Mouse (Mus musculus): ENCODE measurements around the gene Zxdc. TPM values are rescaled to one million over a fixed set of nuclear protein-coding genes. Genes with fewer than 3 reads are reported as not detected.

The Zxdc gene
- polyA plus RNA-seq, 1 experiment from 2014 or later = 14.1 TPM

DNA sequence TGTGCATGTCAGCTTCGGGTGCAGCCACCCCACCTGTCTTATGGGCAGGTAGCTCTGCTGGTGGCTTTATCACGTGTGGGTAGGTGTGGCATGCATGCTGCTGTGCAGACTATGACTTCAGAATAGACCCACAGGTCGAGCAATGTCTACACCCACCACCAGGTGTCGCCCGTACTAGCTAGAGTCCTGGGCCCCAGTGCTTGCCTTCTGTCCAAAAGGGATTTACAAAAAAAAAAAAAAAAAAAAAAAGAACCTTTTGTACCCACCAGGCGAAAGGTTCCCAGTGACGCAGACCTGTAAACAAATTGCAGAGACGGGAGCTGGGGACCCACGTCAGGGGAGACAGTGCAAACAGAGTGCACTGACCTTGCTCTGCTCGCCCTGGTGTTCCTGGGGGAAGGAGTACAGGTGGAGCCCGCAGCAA lies 65.9 kb downstream of the Zxdc start:
- 0 out of 2 replicates have a peak, but pooled peaks cover 5% of the 10 kb centered on the region for H3K9me3 ChIP-seq
- 16% methylated on average over 11 of the region's 11 CpGs for WGBS
- H3K4me2 ChIP-seq (replicated peaks) = peak overlapping the region; percentile 22; the same call in 1 of the 2 replicates

GRCm38 (mm10) chr6:90436192-90436907 lies 67.1 kb downstream of the Zxdc start:
- WGBS = 87% methylated on average over 10 of the region's 10 CpGs
- Histone ChIP-seq H3K4me1 (0 out of 2 replicates have a peak, but pooled peaks cover 3% of the 10 kb centered on the region), H3K4me3 (no peak overlapping the region), H3K27me3 (no peaks in the 10 kb centered on the region), H3K36me3 (no peaks in the 10 kb centered on the region), H3K9ac (replicated peaks) (no peak overlapping the region), H3K27ac (replicated peaks) (no peak overlapping the region), H3K4me2 (replicated peaks) (no peak overlapping the region), H3K9me3 (0 out of 2 replicates have a peak, but pooled peaks cover 5% of the 10 kb centered on the region)
- ATAC-seq (ENCODE audit: low FRiP score, low read depth) = no peak

More for the DNA sequence above, 65.9 kb downstream of the Zxdc start:
- peak; percentile 72 for ATAC-seq (ENCODE audit: low FRiP score, low read depth)
- H3K27ac ChIP-seq (replicated peaks) = no peak overlapping the region
- H3K4me3 ChIP-seq = no peak overlapping the region
- no peak overlapping the region for H3K9ac ChIP-seq (replicated peaks)
- H3K4me1 ChIP-seq = 0 out of 2 replicates have a peak, but pooled peaks cover 3% of the 10 kb centered on the region
- H3K27me3 ChIP-seq = no peaks in the 10 kb centered on the region
- no peaks in the 10 kb centered on the region for H3K36me3 ChIP-seq

- H3K9ac ChIP-seq (replicated peaks) = no peak overlapping the region
- 0 out of 2 replicates have a peak, but pooled peaks cover 5% of the 10 kb centered on the region for H3K9me3 ChIP-seq
- ATAC-seq (ENCODE audit: low FRiP score, low read depth) = no peak
- no peaks in the 10 kb centered on the region for H3K27me3 ChIP-seq
- no peak overlapping the region for H3K4me3 ChIP-seq
- 0 out of 2 replicates have a peak, but pooled peaks cover 3% of the 10 kb centered on the region for H3K4me1 ChIP-seq
- 92% methylated on average over 3 of the region's 3 CpGs for WGBS
- no peak overlapping the region for H3K27ac ChIP-seq (replicated peaks)
- no peak overlapping the region for H3K4me2 ChIP-seq (replicated peaks)
- H3K36me3 ChIP-seq = no peaks in the 10 kb centered on the region
Observed at GRCm38 (mm10) chr6:90437041-90437440, 67.7 kb downstream of the Zxdc start.

GRCm38 (mm10) chr6:90446883-90447282 lies 77.6 kb downstream of the Zxdc start:
- peak overlapping the region; percentile 16 for H3K27ac ChIP-seq (replicated peaks)
- H3K27me3 ChIP-seq = peaks cover 3% of the 10 kb centered on the region; the same call in 1 of the 2 replicates
- H3K4me3 ChIP-seq = no peak overlapping the region
- peak; percentile 87 for ATAC-seq (ENCODE audit: low FRiP score, low read depth)
- 12% methylated on average over 4 of the region's 4 CpGs for WGBS
- H3K4me2 ChIP-seq (replicated peaks) = no peak overlapping the region
- peaks cover 10% of the 10 kb centered on the region; the same call in 1 of the 2 replicates for H3K4me1 ChIP-seq
- H3K9ac ChIP-seq (replicated peaks) = no peak overlapping the region
- no peaks in the 10 kb centered on the region for H3K9me3 ChIP-seq
- no peaks in the 10 kb centered on the region for H3K36me3 ChIP-seq

DNA sequence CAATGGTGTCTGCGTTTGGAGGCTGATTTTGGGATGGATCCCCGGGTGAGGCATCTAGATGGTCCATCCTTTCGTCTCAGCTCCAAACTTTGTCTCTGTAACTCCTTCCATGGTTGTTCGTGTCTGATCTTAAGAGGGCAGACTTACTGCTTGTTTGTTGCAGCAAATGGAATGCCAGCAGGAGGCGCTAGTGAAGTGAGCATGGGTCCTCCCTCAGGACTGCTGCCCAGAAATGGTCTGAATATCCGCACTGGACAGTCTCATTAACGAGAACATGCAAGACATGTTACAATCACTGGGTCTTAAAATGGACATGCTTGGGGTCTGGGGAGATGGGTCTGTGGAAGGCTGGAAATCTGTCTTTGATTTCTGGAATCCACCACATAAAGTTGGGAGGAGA lies 80.9 kb downstream of the Zxdc start:
- H3K27ac ChIP-seq (replicated peaks) = no peak overlapping the region
- H3K4me2 ChIP-seq (replicated peaks) = no peak overlapping the region
- no peak overlapping the region for H3K9ac ChIP-seq (replicated peaks)
- H3K36me3 ChIP-seq = no peaks in the 10 kb centered on the region
- ATAC-seq (ENCODE audit: low FRiP score, low read depth) = no peak
- no peak overlapping the region for H3K4me3 ChIP-seq
- WGBS = 31% methylated on average over 7 of the region's 7 CpGs
- H3K27me3 ChIP-seq = peaks cover 3% of the 10 kb centered on the region; the same call in 1 of the 2 replicates
- no peaks in the 10 kb centered on the region for H3K9me3 ChIP-seq
- peaks cover 10% of the 10 kb centered on the region; the same call in 1 of the 2 replicates for H3K4me1 ChIP-seq

GRCm38 (mm10) chr6:90450697-90451096 lies 81.4 kb downstream of the Zxdc start:
- H3K36me3 ChIP-seq = no peaks in the 10 kb centered on the region
- H3K4me2 ChIP-seq (replicated peaks) = no peak overlapping the region
- H3K9ac ChIP-seq (replicated peaks) = no peak overlapping the region
- WGBS = 78% methylated on average over 5 of the region's 5 CpGs
- H3K4me1 ChIP-seq = peaks cover 10% of the 10 kb centered on the region; the same call in 1 of the 2 replicates
- H3K9me3 ChIP-seq = no peaks in the 10 kb centered on the region
- peaks cover 3% of the 10 kb centered on the region; the same call in 1 of the 2 replicates for H3K27me3 ChIP-seq
- no peak overlapping the region for H3K4me3 ChIP-seq
- H3K27ac ChIP-seq (replicated peaks) = no peak overlapping the region
- 0 out of 2 replicates have a peak, but pooled peaks have one; percentile 23 for ATAC-seq (ENCODE audit: low FRiP score, low read depth)

- Histone ChIP-seq H3K4me3 (no peak overlapping the region), H3K27me3 (peaks cover 3% of the 10 kb centered on the region; the same call in 1 of the 2 replicates), H3K4me2 (replicated peaks) (no peak overlapping the region), H3K9me3 (no peaks in the 10 kb centered on the region), H3K36me3 (no peaks in the 10 kb centered on the region), H3K4me1 (peaks cover 9% of the 10 kb centered on the region; the same call in 1 of the 2 replicates), H3K27ac (replicated peaks) (no peak overlapping the region), H3K9ac (replicated peaks) (no peak overlapping the region)
- no peak for ATAC-seq (ENCODE audit: low FRiP score, low read depth)
- WGBS = 83% methylated on average over 5 of the region's 5 CpGs
Observed at GRCm38 (mm10) chr6:90451512-90451911, 82.2 kb downstream of the Zxdc start.

GRCm38 (mm10) chr6:90452603-90453002 lies 83.3 kb downstream of the Zxdc start:
- no peaks in the 10 kb centered on the region; the same call in 1 of the 2 replicates for H3K4me1 ChIP-seq
- ATAC-seq (ENCODE audit: low FRiP score, low read depth) = no peak
- H3K4me2 ChIP-seq (replicated peaks) = no peak overlapping the region

More at GRCm38 (mm10) chr6:90452603-90453002, 83.3 kb downstream of the Zxdc start:
- no peaks in the 10 kb centered on the region for H3K9me3 ChIP-seq
- no peaks in the 10 kb centered on the region for H3K36me3 ChIP-seq
- no peak overlapping the region for H3K4me3 ChIP-seq
- H3K27me3 ChIP-seq = peaks cover 6% of the 10 kb centered on the region; the same call in 1 of the 2 replicates
- no peak overlapping the region for H3K9ac ChIP-seq (replicated peaks)
- no peak overlapping the region for H3K27ac ChIP-seq (replicated peaks)

Other genes starting within 250 kb of the Zxdc start
- not detected in 2 replicates for gene Vmn1r51, start 246.9 kb upstream of the Zxdc start, polyA plus RNA-seq (2016; fragmentation: Nextera tagmentation; extraction: Ambion mirVana)
- not detected in 2 replicates for gene Vmn1r52, start 194.7 kb upstream of the Zxdc start, polyA plus RNA-seq (2016; fragmentation: Nextera tagmentation; extraction: Ambion mirVana)
- gene V1ra8, start 166.7 kb upstream of the Zxdc start, polyA plus RNA-seq (2016; fragmentation: Nextera tagmentation; extraction: Ambion mirVana) = not detected in 2 replicates
- gene Vmn1r53, start 145.1 kb upstream of the Zxdc start, polyA plus RNA-seq (2016; fragmentation: Nextera tagmentation; extraction: Ambion mirVana) = not detected in 2 replicates
- not detected in 2 replicates for gene Vmn1r54, start 123.2 kb upstream of the Zxdc start, polyA plus RNA-seq (2016; fragmentation: Nextera tagmentation; extraction: Ambion mirVana)
- not detected in 2 replicates for gene BC048671, start 68.3 kb upstream of the Zxdc start, polyA plus RNA-seq (2016; fragmentation: Nextera tagmentation; extraction: Ambion mirVana)
- not detected in 2 replicates for gene Chst13, start 44.3 kb upstream of the Zxdc start, polyA plus RNA-seq (2016; fragmentation: Nextera tagmentation; extraction: Ambion mirVana)
- not detected in 2 replicates for gene Uroc1, start 36.2 kb upstream of the Zxdc start, polyA plus RNA-seq (2016; fragmentation: Nextera tagmentation; extraction: Ambion mirVana)
- gene Cfap100, start 59.3 kb downstream of the Zxdc start, polyA plus RNA-seq (2016; fragmentation: Nextera tagmentation; extraction: Ambion mirVana) = 3.5 and 4.3 TPM in 2 replicates
- gene Klf15, start 93.1 kb downstream of the Zxdc start, polyA plus RNA-seq (2016; fragmentation: Nextera tagmentation; extraction: Ambion mirVana) = 5.3 and 5.5 TPM in 2 replicates
- 8.8 and 11.6 TPM in 2 replicates for gene Aldh1l1, start 116.9 kb downstream of the Zxdc start, polyA plus RNA-seq (2016; fragmentation: Nextera tagmentation; extraction: Ambion mirVana)
- gene Slc41a3, start 235.2 kb downstream of the Zxdc start, polyA plus RNA-seq (2016; fragmentation: Nextera tagmentation; extraction: Ambion mirVana) = 2.5 and 3.1 TPM in 2 replicates